ENCODE assay signal across 8 mouse cellular contexts in the genomic region with DNA sequence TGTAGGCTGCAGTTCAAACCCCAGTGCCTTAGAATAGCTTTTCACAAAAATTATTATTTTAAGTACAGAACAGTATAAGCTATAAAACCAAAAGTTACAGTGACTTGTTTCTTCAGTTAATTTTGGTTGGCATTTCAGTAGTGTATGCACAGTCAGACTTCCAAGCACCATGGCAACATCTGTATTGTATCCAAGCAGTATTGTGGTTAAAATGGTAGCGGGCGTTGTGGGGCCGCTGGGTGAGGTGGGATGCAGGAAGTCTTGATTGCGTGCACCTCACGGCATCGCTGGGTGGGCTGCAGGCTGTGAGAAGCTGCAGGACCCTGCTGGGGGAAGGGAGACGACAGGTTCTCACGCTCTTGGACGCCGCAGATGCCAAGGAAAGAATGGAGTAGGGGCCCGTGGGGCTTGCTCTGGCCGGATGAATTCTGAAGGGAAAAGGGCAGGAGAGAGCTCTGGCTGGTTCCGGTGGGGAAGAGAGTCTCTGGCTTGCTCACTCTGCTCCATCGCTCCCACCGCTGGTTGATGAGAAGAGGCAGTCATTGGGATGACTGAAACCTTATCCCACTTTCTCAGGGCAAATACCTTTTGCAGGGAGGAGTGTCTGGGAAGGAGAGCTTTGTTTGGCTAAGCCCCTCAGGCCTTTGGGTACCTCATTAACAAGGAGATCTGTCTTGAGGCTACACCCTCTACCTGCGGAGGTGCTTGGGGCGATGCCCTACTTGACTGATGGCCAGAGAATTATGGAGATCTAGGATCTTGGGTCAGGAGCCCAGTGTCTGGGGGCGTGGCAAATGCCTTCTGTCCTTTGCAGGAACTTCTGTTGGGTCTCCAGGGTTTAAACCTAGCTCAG.
DNase-seq lines count a peak whose midpoint lies in the region; ATAC-seq and TF ChIP-seq lines count a peak whose summit lies in the region.

No protein-coding gene starts in this region.

- no peaks in the 10 kb centered on the region for H3K9me3 ChIP-seq in heart, embryonic 13.5 days
- no peaks in the 10 kb centered on the region for H3K9me3 ChIP-seq in forebrain, embryonic 16.5 days (ENCODE audit: control insufficient read depth, low read length)
- no peaks in the 10 kb centered on the region for H3K9me3 ChIP-seq in midbrain, embryonic 10.5 days (replicated peaks)

- no peak overlapping the region for H3K27ac ChIP-seq in heart, embryonic 13.5 days (replicated peaks)
- no peak overlapping the region for H3K27ac ChIP-seq in forebrain, embryonic 16.5 days (ENCODE audit: low read length)
- peak overlapping the region; percentile 50; the same call in 1 of the 2 replicates for H3K27ac ChIP-seq in midbrain, embryonic 10.5 days (replicated peaks)
- H3K27ac ChIP-seq in gastrocnemius, adult 2 months: no peak overlapping the region

- no peaks in the 10 kb centered on the region for H3K36me3 ChIP-seq in heart, embryonic 13.5 days
- no peaks in the 10 kb centered on the region for H3K36me3 ChIP-seq in forebrain, embryonic 16.5 days (ENCODE audit: control insufficient read depth, insufficient read depth)
- no peaks in the 10 kb centered on the region for H3K36me3 ChIP-seq in midbrain, embryonic 10.5 days

- peak overlapping the region; percentile 40 for H3K4me3 ChIP-seq in heart, embryonic 13.5 days
- no peak overlapping the region for H3K4me3 ChIP-seq in forebrain, embryonic 16.5 days (replicated peaks; ENCODE audit: low read length)
- H3K4me3 ChIP-seq in midbrain, embryonic 10.5 days: peak overlapping the region; percentile 22; the same call in 1 of the 2 replicates
- H3K4me3 ChIP-seq in gastrocnemius, adult 2 months: no peak overlapping the region

- no peak for DNase-seq in heart, postnatal 10 days
- DNase-seq in ES-CJ7 (ENCODE audit: low read depth, low spot score): peak; percentile 88
- no peak for DNase-seq in midbrain, embryonic 10.5 days (ENCODE audit: low spot score)
- no peak for DNase-seq in gastrocnemius, adult 2 months
- DNase-seq in layer of hippocampus, postnatal 14 days (ENCODE audit: low spot score in 2 of 2): no peak
- no peak for DNase-seq in spleen, postnatal 36 days (ENCODE audit: low spot score in 2 of 2)

- no peak for ATAC-seq in heart, embryonic 13.5 days (ENCODE audit: extremely low read depth, insufficient number of reproducible peaks, low FRiP score, low TSS enrichment)
- ATAC-seq in forebrain, embryonic 16.5 days: 0 out of 2 replicates have a peak, but pooled peaks have one; percentile 23

- H3K9ac ChIP-seq in heart, embryonic 13.5 days: peak overlapping the region; percentile 68
- no peak overlapping the region for H3K9ac ChIP-seq in forebrain, embryonic 16.5 days (replicated peaks; ENCODE audit: low read depth, low read length)

- WGBS in heart, embryonic 13.5 days: 22% methylated on average over 18 of the region's 18 CpGs
- WGBS in forebrain, embryonic 16.5 days: 39% methylated on average over 18 of the region's 18 CpGs
- WGBS in midbrain, embryonic 10.5 days: 40% methylated on average over 18 of the region's 18 CpGs

- H3K4me2 ChIP-seq in heart, embryonic 13.5 days: peak overlapping the region; percentile 67
- H3K4me2 ChIP-seq in forebrain, embryonic 16.5 days (ENCODE audit: low read length): peak overlapping the region; percentile 17; the same call in 1 of the 2 replicates

- H3K4me1 ChIP-seq in heart, embryonic 13.5 days: peaks cover 24% of the 10 kb centered on the region
- peaks cover 7% of the 10 kb centered on the region for H3K4me1 ChIP-seq in forebrain, embryonic 16.5 days (replicated peaks; ENCODE audit: control insufficient read depth, insufficient read depth, low read length)
- peaks cover 19% of the 10 kb centered on the region for H3K4me1 ChIP-seq in midbrain, embryonic 10.5 days

- no peak for TF ChIP-seq CTCF in gastrocnemius, adult 2 months (IDR thresholded peaks at IDR 0.05)

- intact Hi-C loops in heart, postnatal 10 days (cut with DNase I): loop anchor here (5.0 kb wide), 2 partner anchors 48 to 163 kb away; no protein-coding TSS in a partner anchor
- intact Hi-C loops in gastrocnemius, adult 2 months (cut with DNase I): no loop called here

- no peaks in the 10 kb centered on the region for H3K27me3 ChIP-seq in heart, embryonic 13.5 days (replicated peaks)
- H3K27me3 ChIP-seq in forebrain, embryonic 16.5 days (replicated peaks; ENCODE audit: control insufficient read depth, insufficient read depth, low read length): no peaks in the 10 kb centered on the region
- H3K27me3 ChIP-seq in midbrain, embryonic 10.5 days (ENCODE audit: low read depth, poor library complexity, severe bottlenecking): no peaks in the 10 kb centered on the region

Comparison
In these comparisons a context has a peak if more than half of its experiments do, and no peak if none do; other contexts are left out.
1. H3K4me3 ChIP-seq: peak in heart, embryonic 13.5 days (single experiment) and midbrain, embryonic 10.5 days (single experiment); none in forebrain, embryonic 16.5 days (single experiment) and gastrocnemius, adult 2 months (single experiment).